Mouse (Mus musculus) 416B (cell line): Measurements from ENCODE around the gene Fam131a.

ENCODE experiments used
- DNase-seq: peaks from one replicate; pipeline ENCODE4 v3.0.0; 2011; ENCODE audit warnings: low read depth

The Fam131a gene

DNA sequence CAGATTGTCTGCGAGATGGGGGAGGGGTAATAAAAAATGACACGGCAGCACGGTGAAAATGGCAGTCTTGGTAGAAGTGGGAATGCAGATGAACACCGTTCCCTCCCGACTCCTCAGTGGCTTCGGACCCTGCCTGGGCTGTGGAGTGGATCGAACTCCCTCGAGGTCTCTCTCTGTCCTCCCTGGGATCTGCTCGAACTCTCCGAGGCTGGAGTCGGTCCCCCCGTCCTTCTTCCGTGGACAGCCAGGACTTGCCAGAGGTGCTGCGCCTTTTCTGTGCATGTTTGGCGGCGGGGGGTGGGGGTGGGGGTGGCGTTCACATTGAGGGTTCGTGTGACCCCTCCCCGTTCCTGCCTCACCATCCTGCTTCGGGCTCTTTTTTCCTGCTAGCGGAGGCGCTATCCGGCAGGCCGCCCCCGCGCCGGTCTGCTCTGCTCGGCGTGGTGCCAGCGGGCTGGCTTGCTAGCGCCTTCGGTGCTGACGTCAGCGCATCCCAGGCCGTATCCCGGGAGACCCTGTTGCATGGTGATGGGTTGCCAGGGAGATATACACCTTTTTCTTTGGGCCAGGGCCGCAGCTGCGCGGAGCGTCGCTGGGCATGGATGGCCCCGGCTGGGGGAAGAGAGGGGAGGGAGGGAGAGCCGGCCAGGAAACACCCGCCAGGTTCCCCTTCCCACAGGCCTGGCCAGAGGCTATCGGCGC lies 2.7 kb downstream of the Fam131a start:
- no peak for DNase-seq

DNA sequence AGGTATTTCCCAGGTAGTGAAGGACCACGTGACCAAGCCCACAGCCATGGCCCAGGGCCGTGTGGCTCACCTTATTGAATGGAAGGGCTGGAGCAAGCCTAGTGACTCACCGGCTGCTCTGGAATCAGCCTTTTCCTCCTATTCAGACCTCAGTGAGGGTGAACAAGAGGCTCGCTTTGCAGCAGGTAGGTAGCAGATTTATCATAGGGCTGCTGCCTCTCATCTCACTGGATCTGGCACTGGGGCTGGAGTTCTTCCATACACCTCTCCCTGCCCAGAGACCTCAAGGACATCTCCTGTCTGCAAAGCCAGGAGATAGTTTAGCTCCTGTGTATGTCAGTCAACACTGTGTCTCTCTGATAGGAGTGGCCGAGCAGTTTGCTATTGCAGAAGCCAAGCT lies 6.2 kb downstream of the Fam131a start:
- no peak for DNase-seq

DNA sequence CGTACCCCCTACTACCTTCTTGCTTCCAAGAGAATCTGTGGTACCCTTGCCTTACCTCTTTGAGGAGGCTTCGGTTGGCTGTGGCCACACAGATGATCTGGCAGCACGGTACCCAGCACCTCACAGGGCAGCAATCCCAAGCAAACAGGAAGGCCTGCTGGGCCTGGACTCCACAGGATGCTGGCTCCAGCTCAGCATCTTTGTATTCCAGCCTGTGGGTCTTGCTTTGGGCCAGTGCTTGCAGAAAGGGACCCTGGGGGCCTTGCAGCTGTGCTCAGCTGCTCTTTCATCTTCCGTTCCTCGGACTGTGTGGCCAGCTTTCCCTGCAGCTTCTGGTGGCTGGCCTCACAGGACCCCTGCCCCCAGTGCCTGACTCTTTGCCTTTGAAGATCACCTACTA lies 7.0 kb downstream of the Fam131a start:
- no peak for DNase-seq

DNA sequence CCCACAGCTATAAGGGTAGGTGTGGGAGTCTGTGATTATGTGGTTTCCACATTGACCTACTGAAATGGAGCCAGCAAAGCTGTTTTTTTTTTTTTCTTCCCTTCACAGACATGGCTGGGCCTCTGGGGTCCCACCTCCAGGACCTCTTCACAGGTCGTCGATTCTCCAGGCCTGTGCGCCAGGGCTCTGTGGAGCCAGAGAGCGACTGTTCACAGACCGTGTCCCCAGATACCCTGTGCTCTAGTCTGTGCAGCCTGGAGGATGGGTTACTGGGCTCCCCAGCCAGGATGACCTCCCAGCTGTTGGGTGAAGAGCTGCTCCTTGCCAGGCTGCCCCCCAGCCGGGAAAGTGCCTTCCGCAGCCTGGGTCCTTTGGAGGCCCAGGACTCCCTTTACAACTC lies 8.3 kb downstream of the Fam131a start:
- DNase-seq: no peak

DNA sequence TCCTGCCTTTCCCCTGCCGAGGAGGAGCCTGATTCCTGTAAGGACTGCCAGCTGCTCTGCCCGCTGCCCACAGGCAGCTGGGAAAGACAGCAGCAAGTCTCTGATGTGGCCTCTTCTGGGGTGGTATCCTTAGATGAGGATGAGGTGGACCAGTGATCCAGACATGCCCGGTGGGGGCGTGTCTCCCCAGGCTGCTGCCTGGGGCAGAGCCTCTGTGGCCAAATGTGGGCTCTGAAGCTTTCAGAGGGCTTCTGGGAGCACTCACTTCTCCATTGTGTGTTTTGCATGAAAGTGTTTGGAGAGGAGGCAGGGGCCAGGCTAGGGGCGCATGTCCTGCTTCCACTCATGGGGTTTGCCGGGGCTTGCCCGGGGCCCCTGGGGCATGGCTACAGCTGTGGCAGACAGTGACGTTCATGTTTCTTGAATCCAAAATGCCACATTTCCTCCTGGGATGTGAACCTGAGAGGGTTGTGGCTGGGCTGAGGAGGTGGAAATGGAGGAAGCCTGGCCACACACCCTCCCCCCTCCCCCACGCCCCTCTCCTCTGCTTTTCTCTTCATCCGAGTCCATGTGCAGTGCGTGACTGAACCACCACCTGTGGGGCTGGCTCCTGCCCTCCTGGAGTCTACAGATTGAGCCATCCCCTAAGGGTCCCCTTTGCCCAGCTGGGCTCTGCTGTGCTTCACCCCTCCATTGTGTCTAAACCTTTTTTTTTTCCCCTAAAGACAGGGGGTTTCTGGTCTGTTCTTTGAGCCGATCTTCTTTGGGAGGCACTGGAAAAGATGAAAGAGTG lies 8.9 kb downstream of the Fam131a start:
- DNase-seq: no peak

DNA sequence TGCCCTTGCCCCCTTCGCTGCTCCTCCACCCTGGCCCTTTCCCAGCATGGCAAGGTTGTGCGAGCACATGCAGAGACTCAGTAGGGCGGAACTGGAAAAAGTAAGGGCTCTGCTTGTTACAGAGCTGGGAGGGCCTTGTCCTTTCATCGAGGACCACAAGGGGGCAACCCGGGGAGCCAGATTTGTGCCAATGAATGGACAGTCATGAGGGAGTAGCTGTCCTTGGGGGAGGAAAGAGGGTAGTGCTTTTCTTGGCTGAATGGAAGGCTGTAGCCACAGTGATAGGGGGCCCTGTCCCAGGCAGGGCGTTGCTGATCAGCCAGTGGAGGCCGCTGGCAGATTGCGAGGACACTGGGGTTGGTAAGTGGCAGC lies 9.5 kb downstream of the Fam131a start:
- peak; percentile 74 for DNase-seq

DNA sequence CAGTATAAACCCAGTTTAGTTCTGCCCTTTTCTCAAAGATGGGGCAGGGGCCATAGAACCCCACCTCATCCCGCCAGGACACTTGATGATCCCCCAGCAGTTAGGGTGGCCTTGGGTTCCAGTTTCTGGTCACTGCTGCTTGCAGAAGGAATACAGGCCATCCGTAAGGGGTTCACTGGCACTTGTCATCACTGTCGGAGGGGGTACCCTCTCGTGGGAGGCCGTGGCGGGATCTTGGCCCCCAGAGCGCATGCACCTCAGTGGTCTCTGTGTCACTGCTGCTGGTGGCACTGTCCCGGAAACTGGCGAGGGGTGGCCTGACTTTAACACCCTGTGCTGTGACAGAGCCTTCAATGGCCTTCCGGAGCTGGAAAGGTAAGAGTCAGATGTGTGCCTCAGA lies 10.0 kb downstream of the Fam131a start:
- DNase-seq: no peak

DNA sequence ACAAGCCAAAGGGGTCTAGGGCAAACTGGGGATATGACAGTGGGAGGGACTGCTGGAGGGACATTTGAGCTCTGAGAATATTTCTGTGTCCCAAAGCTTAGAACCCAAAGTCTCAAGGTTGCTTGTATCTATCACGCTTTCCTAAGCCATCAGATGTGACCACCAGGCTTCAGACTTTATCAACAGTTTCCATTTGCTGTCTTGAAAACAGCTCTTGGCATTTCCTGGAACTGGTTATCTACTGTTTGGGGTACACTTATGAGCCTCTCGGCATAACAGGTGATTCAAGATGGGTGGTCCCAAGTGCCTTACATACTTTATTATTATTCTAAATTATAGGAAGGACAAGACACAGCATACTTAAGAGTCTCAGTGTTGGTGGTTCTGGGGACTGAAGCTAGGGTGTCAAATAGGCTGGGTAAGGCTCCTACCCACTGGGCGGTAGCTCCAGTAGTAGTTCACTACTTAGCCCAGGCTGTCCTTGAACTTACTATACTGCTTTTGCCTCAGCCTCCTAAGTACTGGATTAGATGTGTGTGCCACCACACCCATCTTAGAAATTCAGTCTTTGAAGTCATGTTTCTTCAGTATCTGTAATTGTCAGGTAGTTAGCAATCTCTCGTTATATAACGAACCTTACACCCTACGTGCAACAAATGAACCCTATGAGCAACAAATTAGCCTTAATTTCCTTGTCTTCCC lies 10.8 kb downstream of the Fam131a start:
- DNase-seq: no peak

DNA sequence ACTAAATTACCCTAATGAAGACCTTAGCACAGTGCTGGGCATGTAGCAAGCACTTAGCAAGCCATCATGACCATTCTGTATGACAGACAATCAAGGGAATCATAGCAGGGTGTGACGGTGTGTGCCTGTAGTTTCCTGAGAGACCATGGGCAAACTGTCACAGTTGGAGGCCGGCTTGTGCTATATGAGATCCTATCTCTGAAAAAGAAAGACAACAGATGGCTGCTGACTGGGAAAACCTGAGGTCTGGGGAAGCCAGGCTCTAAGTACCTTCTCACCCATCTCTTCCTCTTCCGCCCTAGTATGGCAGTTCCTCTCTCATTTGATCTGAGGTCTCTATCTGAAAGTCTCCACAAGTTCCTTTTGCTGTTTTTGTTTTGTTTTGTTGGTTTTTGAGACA lies 12.7 kb downstream of the Fam131a start:
- peak; percentile 32 for DNase-seq

DNA sequence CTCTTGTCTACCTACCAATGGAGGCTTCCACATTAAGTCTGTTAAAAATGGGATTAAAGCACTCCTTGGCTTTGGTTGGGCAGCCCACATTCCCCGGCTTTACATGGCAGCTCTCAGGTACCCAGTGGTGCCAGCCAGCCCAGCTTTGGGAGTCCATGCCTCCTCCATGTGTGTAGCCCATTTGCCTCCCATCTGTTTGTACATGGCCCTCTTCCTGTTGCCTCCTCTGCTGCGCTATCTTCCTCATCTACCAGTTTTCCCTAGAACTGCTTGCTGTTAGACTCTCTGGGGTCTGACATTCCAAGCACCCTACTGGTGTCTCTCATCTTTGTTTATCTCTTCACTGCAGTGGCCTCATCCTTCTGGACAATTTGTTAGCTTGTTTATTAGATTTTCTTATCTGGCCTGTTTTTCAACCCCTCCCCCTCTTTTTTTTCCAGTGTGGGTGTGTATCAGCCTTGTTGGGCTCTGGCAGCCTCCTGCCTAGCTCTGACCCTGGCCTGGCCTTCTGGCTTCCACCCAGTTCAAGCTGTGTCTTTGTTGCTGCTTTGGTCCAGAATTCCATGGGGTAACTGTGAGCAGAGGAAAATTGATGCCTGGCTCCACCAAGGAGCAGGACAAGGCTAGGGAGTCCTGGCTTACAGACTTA lies 13.5 kb downstream of the Fam131a start:
- DNase-seq: no peak

DNA sequence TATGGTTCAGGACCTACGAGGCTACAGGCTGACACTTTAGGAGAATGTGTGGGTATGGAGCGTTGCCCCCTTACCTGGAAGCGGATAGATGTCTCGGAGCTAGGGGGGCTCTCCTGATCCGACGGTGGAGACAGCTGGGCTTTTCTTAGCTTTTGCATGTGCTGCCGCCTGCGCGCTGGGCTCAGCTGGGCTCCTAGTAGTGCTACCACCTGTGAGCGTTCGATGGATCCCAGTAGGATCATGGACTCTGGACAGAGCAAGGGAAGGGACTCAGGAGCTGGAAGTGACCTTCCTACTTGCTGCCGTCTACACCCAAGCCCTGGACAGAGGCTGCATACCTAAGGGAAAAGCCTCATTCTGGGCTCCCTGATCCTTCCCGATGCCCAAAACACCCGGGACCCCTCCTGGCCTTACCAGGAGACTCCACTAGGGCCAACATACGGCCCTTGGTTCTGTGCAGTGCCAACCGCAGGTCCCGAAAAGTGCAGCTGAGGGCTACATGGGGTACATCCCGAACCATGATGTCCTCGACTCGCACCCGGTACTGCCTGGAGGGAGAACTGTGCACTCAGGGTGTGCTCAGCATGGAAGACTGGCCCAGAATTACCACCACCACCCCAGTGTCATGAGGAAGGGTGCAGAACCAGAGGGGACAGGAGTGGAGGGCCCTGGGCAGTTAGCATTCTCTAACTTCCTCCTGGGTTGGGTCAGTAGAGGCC lies 15.3 kb downstream of the Fam131a start:
- DNase-seq: no peak

DNA sequence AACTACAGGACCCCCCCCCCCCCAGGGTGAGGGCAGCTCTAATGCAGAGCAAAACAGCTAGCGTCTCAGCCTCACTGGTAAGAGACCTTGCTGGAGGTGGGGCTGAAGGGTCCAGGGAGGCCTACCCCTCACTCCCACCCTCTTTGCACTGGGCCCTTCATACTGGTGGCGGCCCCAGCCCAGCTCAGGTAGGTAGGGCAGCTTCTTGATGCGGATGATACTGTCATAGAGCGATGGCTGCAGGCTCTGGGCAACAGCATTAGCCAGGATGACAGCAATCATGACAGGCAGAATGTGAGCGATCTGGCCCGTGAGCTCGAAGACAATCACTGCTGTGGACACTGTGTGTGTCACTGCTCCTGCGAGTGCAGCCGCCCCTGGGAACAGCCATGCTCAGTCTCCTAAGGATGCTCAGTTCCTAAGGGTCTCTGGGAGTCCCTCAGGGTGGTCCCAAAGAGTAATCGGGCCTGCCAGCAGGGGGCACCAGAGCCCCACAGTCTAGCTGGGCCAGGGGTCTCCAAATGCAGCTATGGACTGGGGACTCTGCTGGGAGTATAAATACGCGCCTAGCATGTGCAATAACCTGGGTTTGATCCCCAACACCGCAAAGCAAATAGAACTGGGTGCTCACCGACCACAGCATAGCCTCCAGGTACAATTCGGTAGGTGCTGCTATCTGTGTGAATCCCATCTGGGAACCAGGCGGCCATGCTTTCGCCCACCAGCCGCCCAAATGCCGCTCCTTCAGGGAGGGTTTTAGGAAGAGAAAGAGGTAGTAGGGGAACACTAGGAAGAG lies 16.1 kb downstream of the Fam131a start:
- DNase-seq: no peak

DNA sequence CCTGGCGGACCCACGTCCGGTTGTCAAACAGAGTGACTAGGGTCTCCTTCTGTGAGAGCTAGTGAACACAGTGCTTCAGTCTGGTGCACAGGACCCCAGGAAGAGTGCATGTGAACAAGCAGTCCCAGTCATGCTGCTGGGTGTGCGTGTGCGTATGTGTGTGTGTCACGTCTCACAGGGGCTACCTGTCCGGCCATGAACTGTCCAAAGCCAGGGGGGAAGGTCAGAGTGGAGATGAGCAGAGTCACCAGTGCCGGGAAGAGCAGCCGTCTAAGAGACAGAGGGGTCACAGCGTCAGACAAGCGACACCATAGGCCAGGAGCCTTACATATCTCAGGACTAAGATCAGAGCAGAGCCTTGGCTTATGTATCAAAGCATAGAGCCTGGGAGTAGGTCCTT lies 17.3 kb downstream of the Fam131a start:
- no peak for DNase-seq

DNA sequence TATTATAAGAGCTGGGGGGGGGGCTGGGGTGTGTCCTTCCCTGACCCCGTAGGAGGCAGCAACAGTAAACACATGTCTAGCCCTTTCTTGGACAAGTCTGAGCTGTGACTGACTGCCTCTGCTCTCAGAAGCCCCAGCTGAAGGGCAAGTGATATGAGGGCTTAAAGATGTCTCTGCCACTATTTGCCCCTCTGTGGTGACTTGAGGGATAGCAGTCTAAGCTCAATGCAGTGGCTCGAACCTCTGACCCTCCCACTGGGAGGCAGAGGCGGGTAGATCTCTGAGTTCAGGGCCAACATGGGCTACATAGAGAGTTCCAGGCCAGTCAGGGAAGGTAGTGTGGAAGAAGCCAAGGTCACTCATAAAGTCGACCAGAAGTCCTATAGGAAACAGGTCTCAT lies 17.8 kb downstream of the Fam131a start:
- peak; percentile 45 for DNase-seq

DNA sequence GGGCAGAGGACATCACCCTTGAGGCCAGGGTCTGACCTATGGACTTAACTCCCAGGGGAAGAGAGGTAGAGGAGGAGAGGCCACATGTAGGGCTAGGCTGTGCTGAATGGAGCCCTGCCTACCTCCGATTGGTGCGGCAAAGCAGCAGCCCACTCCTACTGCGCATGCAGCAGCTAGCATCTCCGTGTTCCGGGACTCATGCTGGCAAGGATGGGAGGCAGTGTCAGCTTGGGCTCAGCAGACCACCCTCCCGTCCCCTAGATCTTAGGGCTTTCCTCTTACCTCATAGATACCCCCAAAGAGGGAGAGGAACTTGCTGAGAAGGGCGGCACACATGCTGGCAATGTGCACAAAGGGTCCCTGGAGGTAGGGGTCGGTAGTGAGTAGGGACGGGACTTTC lies 19.1 kb downstream of the Fam131a start:
- DNase-seq: no peak

DNA sequence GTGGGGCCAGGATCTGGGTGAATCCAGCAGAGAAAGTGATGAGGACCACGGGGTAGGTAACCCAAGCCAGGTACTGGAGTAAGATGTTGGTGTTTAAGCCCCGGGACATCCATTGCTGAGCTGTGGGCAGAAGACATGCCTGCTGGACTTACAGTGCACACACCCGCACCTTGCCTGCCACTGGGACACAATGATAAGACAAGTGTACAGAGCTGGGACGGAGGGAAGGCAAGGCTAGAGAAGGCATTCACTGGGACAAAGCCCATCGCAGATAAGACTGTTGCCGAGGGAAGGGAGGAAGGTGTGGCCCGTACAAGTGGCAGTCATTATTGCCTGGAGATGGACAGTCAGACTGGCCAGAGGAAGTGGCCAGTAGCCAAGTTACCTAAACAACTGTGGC lies 19.8 kb downstream of the Fam131a start:
- DNase-seq: no peak

DNA sequence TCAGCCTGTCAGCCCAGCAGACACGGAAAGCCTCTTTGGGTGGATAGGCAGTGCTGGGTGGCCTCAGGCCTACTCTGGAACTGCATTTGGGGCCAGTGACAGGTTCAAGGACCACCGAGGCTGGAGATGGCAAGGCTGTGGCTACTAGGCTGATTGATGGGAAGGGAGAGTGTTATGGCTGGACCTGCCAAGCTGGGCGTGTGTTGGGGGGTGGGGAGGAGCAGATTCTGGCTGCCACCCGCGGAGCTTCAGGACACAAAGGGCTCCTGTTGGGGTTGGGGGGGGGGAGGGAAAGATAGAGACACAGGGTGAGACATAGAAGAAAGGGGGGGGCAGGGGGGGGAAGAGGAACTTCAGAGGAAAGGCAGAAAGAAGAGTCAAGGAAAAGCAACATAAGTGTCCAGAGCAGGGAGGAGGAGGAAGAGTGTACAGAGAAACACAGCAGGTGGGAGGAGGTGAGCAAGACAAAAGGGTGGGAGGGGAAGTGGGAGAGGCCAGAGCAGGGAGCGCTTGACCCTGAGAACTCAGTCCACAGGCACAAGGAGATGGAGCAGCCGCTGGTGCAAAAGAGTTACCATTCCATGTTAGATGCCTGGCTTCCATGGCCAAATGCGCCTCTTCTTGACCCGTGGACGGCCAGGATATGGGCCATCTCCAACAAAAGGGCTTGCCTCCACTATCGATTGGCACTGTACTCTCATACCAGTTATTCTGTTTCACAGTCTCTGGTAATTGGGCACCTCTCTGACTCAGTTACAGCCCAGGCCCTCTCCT lies 21.5 kb downstream of the Fam131a start:
- no peak for DNase-seq

DNA sequence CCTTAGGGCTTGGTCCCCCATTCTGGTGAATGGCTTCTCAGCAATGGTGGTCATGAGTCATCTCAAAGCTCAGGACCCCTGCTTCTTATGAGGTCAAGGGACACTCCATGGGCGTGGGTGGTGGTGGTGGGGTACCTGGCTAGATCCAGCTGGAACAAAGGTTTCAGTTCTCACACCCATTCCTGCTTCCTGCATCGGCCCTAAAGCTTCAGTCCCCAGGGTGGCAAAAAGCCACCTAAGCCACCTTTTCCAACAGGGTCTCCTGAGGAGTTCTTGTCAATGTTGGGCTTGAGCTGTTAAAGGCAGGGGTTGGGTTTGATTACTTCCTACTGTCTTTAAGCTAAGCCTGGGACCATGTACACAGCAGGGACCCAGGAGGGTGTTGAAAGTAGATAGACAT lies 22.1 kb downstream of the Fam131a start:
- no peak for DNase-seq

DNA sequence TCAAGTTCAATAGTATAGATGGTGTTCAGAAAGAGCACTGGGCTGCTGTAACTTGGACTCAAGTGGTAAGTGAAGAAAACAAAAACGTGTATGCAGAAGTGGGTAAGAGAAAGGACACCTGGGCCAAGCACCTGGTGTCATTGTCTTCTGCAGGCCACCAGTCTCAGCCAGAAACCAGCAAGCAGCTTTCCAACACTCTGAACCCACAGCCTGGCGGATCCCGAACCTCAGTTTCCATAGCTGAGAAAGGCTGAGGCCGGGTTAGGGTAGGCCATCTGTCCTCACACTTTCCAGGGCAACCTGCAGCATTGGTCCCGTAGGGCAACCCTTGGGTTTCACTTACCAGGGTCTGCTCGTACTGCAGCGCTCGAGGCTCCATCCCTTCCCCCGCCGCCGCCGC lies 22.5 kb downstream of the Fam131a start:
- DNase-seq: no peak
